Mouse (Mus musculus) myocyte (in vitro differentiated cells): ENCODE measurements around the gene Cxxc4. TPM values are rescaled to one million over a fixed set of nuclear protein-coding genes. Genes with fewer than 3 reads are reported as not detected.
A peak's percentile ranks its signal among the peaks of the same experiment; 100 is the strongest.

Experiments used
- H3K27me3 ChIP-seq: one replicate; pipeline ENCODE4 v1.6.1; 2011; ENCODE audit not compliant: control insufficient read depth, insufficient read depth, insufficient read length
- H3K36me3 ChIP-seq: one replicate; pipeline ENCODE4 v1.6.1; 2011; ENCODE audit not compliant: control insufficient read depth, insufficient read depth
- H3K4me2 ChIP-seq: one replicate; pipeline ENCODE4 v1.6.1; 2011; ENCODE audit warnings: low read depth, control low read depth
- H3K4me3 ChIP-seq: one replicate; pipeline ENCODE4 v1.5.1; 2011; ENCODE audit warnings: mild to moderate bottlenecking, control low read depth, moderate library complexity
- H3K79me2 ChIP-seq: one replicate; pipeline ENCODE4 v1.6.1; 2011; ENCODE audit not compliant: control insufficient read depth, insufficient read depth
- H3ac ChIP-seq: one replicate; pipeline ENCODE4 v1.6.1; 2011; ENCODE audit not compliant: control insufficient read depth, insufficient read length
- CEBPB ChIP-seq: IDR thresholded peaks from 2 replicates; pipeline ENCODE4 v1.6.1; 2011; ENCODE audit warnings: mild to moderate bottlenecking, moderate library complexity; ENCODE audit not compliant: poor library complexity, insufficient read depth, severe bottlenecking
- E2F4 ChIP-seq: IDR thresholded peaks from one replicate; pipeline ENCODE4 v1.6.1; 2011; ENCODE audit warnings: mild to moderate bottlenecking, control low read depth, moderate library complexity; ENCODE audit not compliant: insufficient read depth
- MAX ChIP-seq: IDR thresholded peaks from one replicate; pipeline ENCODE4 v1.6.1; 2011; ENCODE audit warnings: low read depth, mild to moderate bottlenecking, control low read depth
- MYOD1 ChIP-seq, 3 experiments: IDR thresholded peaks; one replicate each; pipeline ENCODE4 v1.6.1; 2011; ENCODE audit warnings: control low read depth in 2 of 3, low read depth in 2 of 3, mild to moderate bottlenecking in 2 of 3, moderate library complexity in 1 of 3; ENCODE audit not compliant: insufficient read length in 2 of 3, control insufficient read depth in 1 of 3
- MYOG ChIP-seq, 3 experiments: IDR thresholded peaks; one replicate each; pipeline ENCODE4 v1.6.1; 2011; ENCODE audit warnings: control low read depth in 2 of 3, low read depth in 2 of 3, mild to moderate bottlenecking in 2 of 3; ENCODE audit not compliant: insufficient read length in 2 of 3, control insufficient read depth in 1 of 3, insufficient read depth in 1 of 3
- POLR2A ChIP-seq: IDR thresholded peaks from one replicate; pipeline ENCODE4 v1.6.1; 2011; ENCODE audit warnings: low read depth, mild to moderate bottlenecking, control low read depth, moderate library complexity; ENCODE audit not compliant: insufficient read length
- POLR2AphosphoS2 ChIP-seq: IDR thresholded peaks from one replicate; pipeline ENCODE4 v1.6.1; 2011; ENCODE audit warnings: low read depth, control low read depth; ENCODE audit not compliant: insufficient read length
- REST ChIP-seq: IDR thresholded peaks from one replicate; pipeline ENCODE4 v1.6.1; 2011; ENCODE audit warnings: mild to moderate bottlenecking, control low read depth, moderate library complexity; ENCODE audit not compliant: insufficient read depth, insufficient read length
- SRF ChIP-seq: IDR thresholded peaks from one replicate; pipeline ENCODE4 v1.6.1; 2011; ENCODE audit warnings: low read depth; ENCODE audit not compliant: control insufficient read depth, insufficient read length
- TCF12 ChIP-seq: IDR thresholded peaks from one replicate; pipeline ENCODE4 v1.6.1; 2011; ENCODE audit warnings: mild to moderate bottlenecking, control low read depth; ENCODE audit not compliant: poor library complexity, insufficient read depth, severe bottlenecking
- TCF3 ChIP-seq: IDR thresholded peaks from one replicate; pipeline ENCODE4 v1.6.1; 2011; ENCODE audit warnings: low read depth, control low read depth; ENCODE audit not compliant: insufficient read length
- USF1 ChIP-seq: IDR thresholded peaks from one replicate; pipeline ENCODE4 v1.6.1; 2011; ENCODE audit warnings: low read depth, mild to moderate bottlenecking, control low read depth, moderate library complexity
- polyA plus RNA-seq: library from polyadenylated mRNA; unstranded; fragments of >200 nt; fragmentation: generic; extraction: Trizol; gene quantifications from one replicate; pipeline ENCODE4 v1.2.1, GENCODE M21; 2012; ENCODE audit warnings: missing spikeins

Gene Cxxc4
- polyA plus RNA-seq, 1 experiment = 0.01 TPM

DNA sequence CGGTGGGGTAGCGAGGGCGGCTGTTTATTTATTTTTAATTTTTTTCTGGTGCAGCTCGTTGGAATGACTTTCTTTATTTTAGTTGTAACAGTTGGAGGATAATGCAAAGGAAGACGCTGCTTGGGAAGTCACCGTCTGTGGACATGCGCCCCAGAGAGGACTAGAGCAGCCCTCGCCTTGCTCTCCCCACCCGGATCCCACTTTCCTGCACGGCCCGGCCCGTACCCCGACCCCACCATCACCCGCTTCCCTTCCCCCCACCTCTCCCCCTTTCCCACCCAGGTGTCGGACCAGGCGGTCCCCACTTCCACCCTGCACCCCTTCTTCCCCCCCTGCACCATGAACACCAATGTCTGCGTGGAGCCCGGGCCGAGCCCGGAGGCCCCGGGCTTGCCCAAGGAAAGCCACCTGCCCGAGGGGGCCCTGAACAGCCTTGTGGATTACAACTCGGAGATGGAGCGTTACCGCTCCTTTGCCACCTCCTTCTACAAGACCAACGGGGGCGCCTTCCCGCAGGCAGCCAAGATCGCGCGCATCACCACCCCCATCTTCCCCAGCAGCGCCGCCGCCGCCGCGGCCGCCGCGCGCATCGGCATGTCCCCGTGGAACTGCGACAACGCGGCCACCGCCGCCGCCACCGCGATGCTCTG, 3.2 kb downstream of the Cxxc4 start:
- no peaks in the 10 kb centered on the region for H3K79me2 ChIP-seq
- H3ac ChIP-seq = no peak overlapping the region
- TF ChIP-seq TCF12 = no peak
- TF ChIP-seq SRF = no peak
- TF ChIP-seq REST = no peak
- peak in 1 of 3 experiments; percentile 11 for TF ChIP-seq MYOD1 (IDR thresholded peaks at IDR 0.05; ENCODE audit: control insufficient read depth in 1 of 3, insufficient read length in 2 of 3, low read depth in 2 of 3)
- TF ChIP-seq MAX = no peak
- no peak for TF ChIP-seq TCF3
- TF ChIP-seq POLR2AphosphoS2 = no peak
- no peak for TF ChIP-seq E2F4
- TF ChIP-seq MYOG (IDR thresholded peaks at IDR 0.05; ENCODE audit: control insufficient read depth in 1 of 3, insufficient read depth in 1 of 3, insufficient read length in 2 of 3, low read depth in 2 of 3) = no peak
- peak overlapping the region; percentile 74 for H3K4me2 ChIP-seq
- H3K27me3 ChIP-seq = peaks cover 14% of the 10 kb centered on the region
- H3K36me3 ChIP-seq = no peaks in the 10 kb centered on the region
- H3K4me3 ChIP-seq = peak overlapping the region; percentile 17

DNA sequence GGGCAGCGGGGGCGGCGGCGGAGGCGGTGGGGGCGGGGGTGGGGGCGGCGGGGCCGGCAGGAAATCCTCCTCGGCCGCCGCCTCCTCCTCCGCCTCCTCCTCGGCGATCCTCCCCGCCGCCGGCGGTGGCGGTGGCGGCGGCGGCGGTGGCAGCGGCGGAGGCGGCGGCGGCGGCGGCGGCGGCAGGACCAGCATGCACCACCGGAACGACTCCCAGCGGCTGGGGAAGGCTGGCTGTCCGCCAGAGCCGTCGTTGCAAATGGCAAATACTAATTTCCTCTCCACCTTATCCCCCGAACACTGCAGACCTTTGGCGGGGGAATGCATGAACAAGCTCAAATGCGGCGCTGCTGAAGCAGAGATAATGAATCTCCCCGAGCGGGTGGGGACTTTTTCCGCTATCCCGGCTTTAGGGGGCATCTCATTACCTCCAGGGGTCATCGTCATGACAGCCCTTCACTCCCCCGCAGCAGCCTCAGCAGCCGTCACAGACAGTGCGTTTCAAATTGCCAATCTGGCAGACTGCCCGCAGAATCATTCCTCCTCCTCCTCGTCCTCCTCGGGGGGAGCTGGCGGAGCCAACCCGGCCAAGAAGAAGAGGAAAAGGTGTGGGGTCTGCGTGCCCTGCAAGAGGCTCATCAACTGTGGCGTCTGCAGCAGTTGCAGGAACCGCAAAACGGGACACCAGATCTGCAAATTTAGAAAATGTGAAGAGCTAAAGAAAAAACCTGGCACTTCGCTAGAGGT, 3.9 kb downstream of the Cxxc4 start:
- no peak for TF ChIP-seq POLR2A
- TF ChIP-seq E2F4 = no peak
- no peak for TF ChIP-seq SRF
- no peak for TF ChIP-seq MAX
- no peak for TF ChIP-seq MYOG (IDR thresholded peaks at IDR 0.05; ENCODE audit: control insufficient read depth in 1 of 3, insufficient read depth in 1 of 3, insufficient read length in 2 of 3, low read depth in 2 of 3)
- TF ChIP-seq MYOD1 (IDR thresholded peaks at IDR 0.05; ENCODE audit: control insufficient read depth in 1 of 3, insufficient read length in 2 of 3, low read depth in 2 of 3) = no peak
- no peak for TF ChIP-seq USF1
- no peak for TF ChIP-seq TCF3
- TF ChIP-seq TCF12 = no peak
- TF ChIP-seq REST = no peak
- H3K4me2 ChIP-seq = peak overlapping the region; percentile 77
- peak overlapping the region; percentile 17 for H3K4me3 ChIP-seq
- H3K27me3 ChIP-seq = peaks cover 14% of the 10 kb centered on the region
- no peak overlapping the region for H3ac ChIP-seq
- no peaks in the 10 kb centered on the region for H3K36me3 ChIP-seq
- H3K79me2 ChIP-seq = no peaks in the 10 kb centered on the region

DNA sequence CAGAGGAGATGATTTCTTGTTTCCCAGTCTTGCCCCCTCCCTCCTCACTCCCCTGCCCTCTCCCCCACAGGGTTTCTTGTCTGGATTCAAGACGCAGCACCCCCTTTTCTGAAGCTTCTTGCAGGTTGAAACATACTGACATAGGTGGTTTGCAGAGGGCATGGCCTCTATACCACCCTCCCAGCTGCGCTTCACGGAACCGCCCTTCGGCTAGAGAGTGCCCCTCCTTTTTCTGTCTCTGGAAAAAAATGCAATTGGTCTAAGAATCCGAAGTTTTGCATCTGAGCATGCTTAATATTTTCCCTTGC, 4.4 kb downstream of the Cxxc4 start:
- Histone ChIP-seq H3K4me3 (peak overlapping the region; percentile 17), H3K36me3 (no peaks in the 10 kb centered on the region), H3K27me3 (peaks cover 14% of the 10 kb centered on the region), H3K79me2 (no peaks in the 10 kb centered on the region), H3ac (no peak overlapping the region), H3K4me2 (peak overlapping the region; percentile 77)
- TF ChIP-seq REST (no peak), MAX (no peak), TCF3 (no peak), POLR2AphosphoS2 (no peak)

DNA sequence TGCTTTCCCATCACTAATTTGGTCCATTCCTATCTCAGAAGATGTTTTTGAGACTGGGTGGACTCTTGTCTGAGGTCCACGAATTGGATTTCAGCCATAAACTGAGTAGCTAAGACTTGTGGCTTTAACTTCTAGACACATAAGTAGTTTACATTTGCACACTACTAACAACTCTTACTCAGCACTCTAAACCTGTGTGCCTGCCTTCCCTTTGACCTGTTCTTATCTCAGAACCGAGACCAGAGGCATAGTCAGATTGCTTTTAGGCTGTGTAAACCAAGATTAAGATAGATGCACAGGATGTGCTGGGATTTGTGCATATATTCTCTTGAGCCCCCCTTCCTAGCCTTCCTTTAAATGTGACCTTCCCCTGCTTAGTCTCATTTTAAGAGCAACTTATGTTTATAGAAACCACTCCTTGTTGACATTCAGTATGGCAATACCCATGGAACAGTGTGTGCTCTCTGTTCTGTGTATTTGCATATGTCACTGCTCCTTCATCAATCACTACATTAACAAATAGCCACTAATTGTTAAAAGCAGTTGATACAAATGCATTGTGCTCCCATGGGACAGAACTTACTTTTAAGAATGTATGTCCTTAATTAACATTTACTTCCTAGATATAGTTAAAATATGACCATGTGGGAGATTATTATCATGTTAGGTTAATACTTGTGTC, 7.0 kb downstream of the Cxxc4 start:
- H3K79me2 ChIP-seq = no peaks in the 10 kb centered on the region
- H3K4me3 ChIP-seq = no peak overlapping the region
- no peaks in the 10 kb centered on the region for H3K36me3 ChIP-seq
- H3K27me3 ChIP-seq = peaks cover 14% of the 10 kb centered on the region
- no peak overlapping the region for H3ac ChIP-seq
- TF ChIP-seq TCF3 = no peak
- TF ChIP-seq SRF = no peak
- TF ChIP-seq E2F4 = no peak
- no peak for TF ChIP-seq TCF12
- no peak for TF ChIP-seq MAX
- no peak for TF ChIP-seq REST
- TF ChIP-seq POLR2AphosphoS2 = no peak
- no peak for TF ChIP-seq MYOD1 (IDR thresholded peaks at IDR 0.05; ENCODE audit: control insufficient read depth in 1 of 3, insufficient read length in 2 of 3, low read depth in 2 of 3)
- TF ChIP-seq USF1 = no peak
- TF ChIP-seq POLR2A = no peak
- TF ChIP-seq CEBPB = no peak
- no peak for TF ChIP-seq MYOG (IDR thresholded peaks at IDR 0.05; ENCODE audit: control insufficient read depth in 1 of 3, insufficient read depth in 1 of 3, insufficient read length in 2 of 3, low read depth in 2 of 3)
- no peak overlapping the region for H3K4me2 ChIP-seq

DNA sequence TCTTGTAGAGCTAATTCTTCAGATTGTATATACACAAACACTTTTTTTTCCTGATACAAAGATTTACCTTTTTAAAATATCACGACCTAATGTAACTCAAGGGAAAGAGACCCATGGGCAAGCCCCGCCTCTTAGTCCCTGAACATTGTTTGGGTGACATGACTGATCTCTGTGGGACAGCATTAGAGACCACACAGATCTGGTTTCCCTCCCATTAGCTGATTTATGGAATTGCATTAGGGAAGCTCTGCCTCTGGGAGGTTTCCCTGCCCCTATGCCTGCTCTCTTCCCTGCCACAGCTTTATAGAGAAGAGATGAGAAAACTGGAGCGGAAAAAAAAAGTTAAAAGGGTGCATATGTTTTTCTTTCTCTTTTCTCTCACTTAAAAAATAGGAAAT, 7.6 kb downstream of the Cxxc4 start:
- Histone ChIP-seq H3K27me3 (peaks cover 13% of the 10 kb centered on the region), H3K36me3 (no peaks in the 10 kb centered on the region), H3K4me3 (no peak overlapping the region), H3K79me2 (no peaks in the 10 kb centered on the region), H3K4me2 (no peak overlapping the region), H3ac (no peak overlapping the region)
- TF ChIP-seq E2F4 (no peak), MYOG (IDR thresholded peaks at IDR 0.05; ENCODE audit: control insufficient read depth in 1 of 3, insufficient read depth in 1 of 3, insufficient read length in 2 of 3, low read depth in 2 of 3) (no peak), MAX (no peak), POLR2A (no peak), USF1 (no peak), POLR2AphosphoS2 (no peak), REST (no peak), MYOD1 (IDR thresholded peaks at IDR 0.05; ENCODE audit: control insufficient read depth in 1 of 3, insufficient read length in 2 of 3, low read depth in 2 of 3) (no peak), TCF12 (no peak), CEBPB (no peak), TCF3 (no peak), SRF (no peak)
